Mouse (Mus musculus) liver, embryonic 14.5 days (tissue): ENCODE measurements at regions not wholly inside any gene's neighbourhood (a gene's known extent, or its start where the extent isn't known, plus 50 kb on each side); places are given as distances from the start of the nearest gene placed in this dataset.

Experiments used
- ATAC-seq: fragments of 200-750 bp; cut with Nextera tagmentation; 2 replicates; pipeline ENCODE4 v1.8.0; 2017; ENCODE audit warnings: moderate number of reproducible peaks, mild to moderate bottlenecking, moderate library complexity; ENCODE audit not compliant: insufficient read depth
- DNase-seq, 3 experiments: peaks; one replicate each; pipeline ENCODE4 v3.0.0-alpha.2; 2012 to 2013; ENCODE audit warnings: low read depth in 3 of 3, low spot score in 3 of 3
- H3K27ac ChIP-seq: fragments of 300-500 bp; sonication (generic); 2 replicates; pipeline ENCODE4 v1.5.1; 2014; ENCODE audit warnings: moderate library complexity, mild to moderate bottlenecking, control low read depth, inconsistent platforms
- H3K27me3 ChIP-seq: fragments of 300-500 bp; sonication (generic); 2 replicates; pipeline ENCODE4 v1.6.1; 2014; ENCODE audit warnings: mild to moderate bottlenecking, low read length, moderate library complexity; ENCODE audit not compliant: control insufficient read depth, insufficient read depth
- H3K36me3 ChIP-seq: fragments of 300-500 bp; sonication (generic); replicated peaks from 2 replicates; pipeline ENCODE4 v1.6.1; 2014; ENCODE audit warnings: low read depth; ENCODE audit not compliant: control insufficient read depth, insufficient read depth
- H3K4me1 ChIP-seq, 2 experiments: fragments of 200-500 bp in 1 of 2; fragments of 300-500 bp in 1 of 2; sonication (generic) in 1 of 2; replicated peaks; 2 replicates each; pipeline ENCODE4 v1.6.1; 2012 to 2014; ENCODE audit warnings: antibody characterized with exemption in 1 of 2, inconsistent platforms in 1 of 2, low read length in 1 of 2; ENCODE audit not compliant: control insufficient read depth in 2 of 2, insufficient read depth in 2 of 2
- H3K4me2 ChIP-seq: fragments of 300-500 bp; sonication (generic); 2 replicates; pipeline ENCODE4 v1.6.1; 2014; ENCODE audit warnings: low read depth, mild to moderate bottlenecking, control low read depth, moderate library complexity
- H3K4me3 ChIP-seq, 2 experiments: fragments of 200-500 bp in 1 of 2; fragments of 300-500 bp in 1 of 2; sonication (generic) in 1 of 2; 2 replicates each; pipeline ENCODE4 v1.5.1; 2012 to 2014; ENCODE audit warnings: low read depth in 2 of 2, low read length in 2 of 2, mild to moderate bottlenecking in 2 of 2, control low read depth in 1 of 2, inconsistent platforms in 1 of 2, moderate library complexity in 1 of 2; ENCODE audit not compliant: insufficient read depth in 1 of 2
- H3K9ac ChIP-seq: fragments of 300-500 bp; sonication (generic); replicated peaks from 2 replicates; pipeline ENCODE4 v1.6.1; 2014; ENCODE audit warnings: mild to moderate bottlenecking, control low read depth, moderate library complexity
- H3K9me3 ChIP-seq: fragments of 300-500 bp; sonication (generic); 2 replicates; pipeline ENCODE4 v1.6.1; 2016; ENCODE audit warnings: low read length, mixed read lengths; ENCODE audit not compliant: control insufficient read depth
- CTCF ChIP-seq: IDR thresholded peaks from 2 replicates; pipeline ENCODE4 v1.5.1; 2016; ENCODE audit warnings: antibody characterized with exemption, low read depth, control low read depth
- EP300 ChIP-seq: IDR thresholded peaks from 2 replicates; pipeline ENCODE4 v1.6.1; 2016; ENCODE audit warnings: antibody characterized with exemption, low read depth
- WGBS: fragments of 180-500 bp; shearing (Covaris S2); extraction: QIAGEN DNeasy Blood & Tissue Kit; methylation state at CpG from one replicate; pipeline ENCODE4 v1.1.7; 2014; ENCODE audit not compliant: insufficient replicate concordance; 5-methylcytosine and 5-hydroxymethylcytosine counted together

DNA sequence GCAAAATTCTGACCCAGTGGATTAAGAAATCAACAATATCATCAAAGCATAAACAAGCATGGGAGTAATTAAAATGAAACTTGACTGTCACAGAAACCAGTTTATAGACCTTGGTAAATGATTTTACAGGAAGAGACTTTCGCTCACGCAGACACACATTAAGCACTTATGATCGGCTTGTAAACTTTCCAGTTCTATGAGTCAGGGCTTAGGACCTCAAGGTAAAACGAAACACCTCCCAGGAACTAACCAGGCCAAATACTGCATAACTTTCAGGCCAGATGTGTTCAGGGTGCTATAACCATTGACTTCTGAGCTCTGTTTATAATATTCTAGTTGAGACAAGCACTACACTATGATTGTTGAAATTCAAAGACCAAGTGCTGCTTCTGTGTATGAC is 312.1 kb upstream of the Klf6 start:
- no peaks in the 10 kb centered on the region for H3K4me1 ChIP-seq
- H3K4me3 ChIP-seq: no peak overlapping the region
- H3K27ac ChIP-seq: no peak overlapping the region
- H3K27me3 ChIP-seq: no peaks in the 10 kb centered on the region
- no peaks in the 10 kb centered on the region for H3K36me3 ChIP-seq
- no peak overlapping the region for H3K9ac ChIP-seq
- DNase-seq (no peak), ATAC-seq (no peak)
- no peak for TF ChIP-seq EP300
- no peak for TF ChIP-seq CTCF
- WGBS: 61% methylated on average over 4 of the region's 4 CpGs
- H3K9me3 ChIP-seq: no peaks in the 10 kb centered on the region
- no peak overlapping the region for H3K4me2 ChIP-seq

DNA sequence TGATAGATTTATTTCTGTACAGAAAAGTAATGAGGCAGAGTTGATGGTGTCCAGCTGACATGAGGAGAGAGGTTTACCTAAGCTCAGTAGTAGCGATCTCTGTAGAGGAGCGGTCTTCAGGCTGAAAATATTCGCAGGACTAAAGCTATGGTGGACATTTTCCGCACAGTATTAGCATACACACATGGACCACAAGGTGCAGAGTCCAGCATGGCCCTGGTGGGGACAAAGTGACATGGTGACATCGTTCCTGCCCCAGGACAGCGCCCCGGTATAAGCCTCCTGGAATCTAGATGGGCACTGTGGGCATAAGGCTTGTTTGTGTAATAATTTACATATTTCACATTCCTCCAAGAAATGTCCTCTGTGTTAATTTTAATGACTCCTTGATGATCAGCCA is 311.5 kb upstream of the Klf6 start:
- Histone ChIP-seq H3K4me2 (no peak overlapping the region), H3K4me1 (no peaks in the 10 kb centered on the region), H3K36me3 (no peaks in the 10 kb centered on the region), H3K4me3 (no peak overlapping the region), H3K9ac (no peak overlapping the region), H3K9me3 (no peaks in the 10 kb centered on the region), H3K27ac (no peak overlapping the region), H3K27me3 (no peaks in the 10 kb centered on the region)
- DNase-seq (no peak), ATAC-seq (no peak)
- WGBS: 70% methylated on average over 7 of the region's 7 CpGs
- no peak for TF ChIP-seq CTCF

DNA sequence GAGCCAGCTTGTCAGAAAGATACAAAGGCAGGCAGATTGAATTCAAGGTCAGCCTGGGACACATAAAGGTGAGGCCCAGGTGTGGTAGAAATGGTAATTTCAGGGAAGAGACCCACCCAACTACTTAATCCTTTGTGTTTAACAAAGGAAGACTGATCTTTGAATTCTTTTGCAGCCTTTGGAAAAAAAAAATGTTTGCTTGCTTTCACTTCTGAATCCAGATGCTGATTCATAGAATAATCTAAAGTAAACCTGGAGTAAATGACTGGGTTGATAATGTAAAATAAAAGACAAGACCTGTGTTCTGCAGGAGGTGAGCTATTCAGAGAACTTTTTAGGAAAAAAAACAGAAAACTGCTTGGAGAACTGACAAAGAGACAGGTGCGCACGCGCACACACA is 310.9 kb upstream of the Klf6 start:
- Histone ChIP-seq H3K4me3 (no peak overlapping the region), H3K4me1 (no peaks in the 10 kb centered on the region), H3K36me3 (no peaks in the 10 kb centered on the region), H3K27ac (no peak overlapping the region), H3K4me2 (no peak overlapping the region), H3K9me3 (no peaks in the 10 kb centered on the region), H3K27me3 (no peaks in the 10 kb centered on the region), H3K9ac (no peak overlapping the region)
- no peak for ATAC-seq
- no peak for TF ChIP-seq CTCF
- TF ChIP-seq EP300: no peak
- no peak for DNase-seq
- 85% methylated on average over 3 of the region's 3 CpGs for WGBS

DNA sequence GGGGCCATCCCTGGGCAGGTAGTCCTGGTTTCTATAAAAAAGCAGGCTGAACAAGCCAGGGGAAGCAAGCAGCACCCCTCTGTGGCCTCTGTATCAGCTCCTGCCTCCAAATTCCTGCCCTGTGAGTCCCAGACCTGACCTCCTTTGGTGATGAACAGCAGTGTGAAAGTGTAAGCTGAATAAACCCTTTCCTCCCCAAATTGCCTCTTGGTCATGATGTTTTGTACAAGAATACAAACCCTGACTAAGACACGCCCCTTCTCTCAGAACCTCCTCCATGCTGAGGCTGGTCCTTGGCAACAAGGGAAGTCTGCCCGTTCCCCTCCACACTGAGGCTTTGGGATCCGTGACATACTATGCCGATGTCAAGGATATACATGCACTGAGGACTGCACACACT is 310.2 kb upstream of the Klf6 start:
- Histone ChIP-seq H3K36me3 (no peaks in the 10 kb centered on the region), H3K4me3 (no peak overlapping the region), H3K9ac (no peak overlapping the region), H3K4me1 (no peaks in the 10 kb centered on the region), H3K4me2 (no peak overlapping the region), H3K9me3 (no peaks in the 10 kb centered on the region), H3K27me3 (no peaks in the 10 kb centered on the region), H3K27ac (no peak overlapping the region)
- 68% methylated on average over 4 of the region's 4 CpGs for WGBS
- DNase-seq: no peak
- no peak for ATAC-seq
- no peak for TF ChIP-seq EP300
- no peak for TF ChIP-seq CTCF

DNA sequence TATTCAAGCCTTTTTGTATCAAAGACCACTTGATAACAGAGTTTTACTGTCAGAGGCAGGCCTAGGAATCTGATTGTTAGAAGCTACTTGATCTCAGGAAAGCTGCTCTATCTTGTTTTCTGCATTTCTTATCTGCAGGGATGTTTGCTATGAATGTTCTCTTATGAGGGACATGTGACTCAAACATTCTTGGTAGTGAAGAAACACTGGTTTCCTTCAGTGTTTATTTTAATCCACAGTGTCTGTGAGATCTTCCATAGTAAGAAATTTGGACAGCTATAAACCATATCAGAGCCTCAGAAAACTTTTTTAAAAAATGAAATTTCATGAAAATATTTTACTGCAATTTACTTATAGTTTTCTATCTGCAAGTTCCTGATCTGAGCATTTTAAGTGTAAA is 307.8 kb upstream of the Klf6 start:
- H3K27me3 ChIP-seq: no peaks in the 10 kb centered on the region
- no peaks in the 10 kb centered on the region for H3K9me3 ChIP-seq
- DNase-seq (no peak), ATAC-seq (no peak)
- H3K36me3 ChIP-seq: no peaks in the 10 kb centered on the region
- no peaks in the 10 kb centered on the region for H3K4me1 ChIP-seq
- H3K4me3 ChIP-seq: no peak overlapping the region
- TF ChIP-seq CTCF (no peak), EP300 (no peak)
- no peak overlapping the region for H3K27ac ChIP-seq
- no peak overlapping the region for H3K9ac ChIP-seq
- H3K4me2 ChIP-seq: no peak overlapping the region

DNA sequence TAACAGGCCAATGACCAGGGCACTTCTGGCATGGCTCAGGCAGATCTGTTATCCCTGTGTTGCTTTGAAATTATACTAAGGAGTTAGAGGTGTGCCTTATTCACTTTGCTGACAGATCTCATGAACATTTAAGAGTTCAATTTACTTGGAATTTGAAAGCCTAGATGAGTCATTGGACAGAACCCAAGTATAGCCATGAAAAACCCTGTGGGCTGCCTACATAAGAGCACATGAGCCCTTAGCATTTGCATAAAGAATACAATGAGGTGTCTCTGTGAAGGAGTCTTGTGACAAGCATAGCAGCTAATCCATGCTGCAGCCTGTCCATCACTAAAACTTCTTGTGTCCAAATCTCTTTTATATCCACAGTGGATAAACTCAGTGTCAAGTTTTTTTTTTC is 303.2 kb upstream of the Klf6 start:
- no peak for TF ChIP-seq CTCF
- TF ChIP-seq EP300: no peak
- no peaks in the 10 kb centered on the region for H3K9me3 ChIP-seq
- DNase-seq (no peak), ATAC-seq (no peak)
- H3K27ac ChIP-seq: no peak overlapping the region
- H3K9ac ChIP-seq: no peak overlapping the region
- H3K4me3 ChIP-seq: no peak overlapping the region
- H3K4me2 ChIP-seq: no peak overlapping the region
- H3K27me3 ChIP-seq: no peaks in the 10 kb centered on the region
- H3K36me3 ChIP-seq: no peaks in the 10 kb centered on the region
- no peaks in the 10 kb centered on the region for H3K4me1 ChIP-seq
